Comparison of ENCODE assay signal across 23 mouse cellular contexts in genomic region chr16:30554109-30554508, GRCm38 (mm10). TPM values are rescaled to one million over a fixed set of nuclear protein-coding genes. Genes with fewer than 3 reads are reported as not detected.
DNase-seq lines count a peak whose midpoint lies in the region; ATAC-seq and TF ChIP-seq lines count a peak whose summit lies in the region.
"Had no signal": no experiment of that assay in that cellular context is flagged by ENCODE, and none has a peak within 500 bp of the region (broad histone marks: within the 10 kb centered on the region; RNA-seq: fewer than 3 reads in every experiment).

No protein-coding gene starts in this region.

- H3K27ac ChIP-seq in gastrocnemius, adult 2 months: peak overlapping the region; percentile 83
- 0 out of 2 replicates have a peak overlapping the region, but pooled peaks have one; percentile 97 for H3K27ac ChIP-seq in heart, embryonic 13.5 days (replicated peaks)
- no peak overlapping the region for H3K27ac ChIP-seq in heart, embryonic 12.5 days (ENCODE audit: poor library complexity, severe bottlenecking)
- no peak overlapping the region for H3K27ac ChIP-seq in midbrain, embryonic 11.5 days (ENCODE audit: low read depth, low read length)
- H3K27ac ChIP-seq in midbrain, embryonic 13.5 days: no peak overlapping the region
- H3K27ac ChIP-seq: embryonic facial prominence, embryonic 10.5 days had no signal

- H3K27me3 ChIP-seq in heart, embryonic 13.5 days (replicated peaks): no peaks in the 10 kb centered on the region
- no peaks in the 10 kb centered on the region for H3K27me3 ChIP-seq in heart, embryonic 12.5 days (replicated peaks)
- no peaks in the 10 kb centered on the region for H3K27me3 ChIP-seq in midbrain, embryonic 11.5 days (ENCODE audit: control insufficient read depth, insufficient read depth, low read length)
- H3K27me3 ChIP-seq in midbrain, embryonic 13.5 days: no peaks in the 10 kb centered on the region
- H3K27me3 ChIP-seq: embryonic facial prominence, embryonic 12.5 days; forebrain, embryonic 13.5 days; forebrain, embryonic 15.5 days; Patski had no signal

- no peak for DNase-seq in gastrocnemius, adult 2 months
- no peak for DNase-seq in gastrocnemius, postnatal 25 days
- peak; percentile 21 for DNase-seq in midbrain, embryonic 11.5 days (ENCODE audit: low spot score, missing footprints)
- no peak for DNase-seq in frontal cortex, adult 2 months (ENCODE audit: extremely low spot score in 1 of 2, low spot score in 1 of 2)
- DNase-seq: adrenal gland, adult 2 months; adrenal gland, postnatal 10 days; adrenal gland, postnatal 25 days; B cell, adult 2 months; cerebellum, adult 11-12 months; cerebellum, adult 2 months; cerebellum, adult 9-10 months; cerebellum, postnatal 10 days; cerebellum, postnatal 25 days had no signal

- no peak for TF ChIP-seq CTCF in gastrocnemius, adult 2 months (IDR thresholded peaks at IDR 0.05)

- peaks cover 47% of the 10 kb centered on the region for H3K36me3 ChIP-seq in heart, embryonic 13.5 days
- H3K36me3 ChIP-seq in heart, embryonic 12.5 days: peaks cover 32% of the 10 kb centered on the region
- peaks cover 1% of the 10 kb centered on the region; the same call in 1 of the 2 replicates for H3K36me3 ChIP-seq in midbrain, embryonic 11.5 days (ENCODE audit: control insufficient read depth, insufficient read depth, low read length)
- peaks cover 40% of the 10 kb centered on the region for H3K36me3 ChIP-seq in midbrain, embryonic 13.5 days

- no peak overlapping the region for H3K9ac ChIP-seq in heart, embryonic 13.5 days
- H3K9ac ChIP-seq in heart, embryonic 12.5 days: no peak overlapping the region
- H3K9ac ChIP-seq in midbrain, embryonic 11.5 days (ENCODE audit: low read length): no peak overlapping the region
- no peak overlapping the region for H3K9ac ChIP-seq in midbrain, embryonic 13.5 days (replicated peaks)
- H3K9ac ChIP-seq: embryonic facial prominence, embryonic 12.5 days; forebrain, embryonic 13.5 days; forebrain, embryonic 15.5 days had no signal

- 86% methylated on average over 8 of the region's 8 CpGs for WGBS in heart, embryonic 13.5 days
- 91% methylated on average over 8 of the region's 8 CpGs for WGBS in heart, embryonic 12.5 days
- WGBS in midbrain, embryonic 11.5 days: 93% methylated on average over 8 of the region's 8 CpGs
- 97% methylated on average over 8 of the region's 8 CpGs for whole genome bisulfite sequencing in midbrain, embryonic 13.5 days

- peaks cover 25% of the 10 kb centered on the region for H3K9me3 ChIP-seq in heart, embryonic 13.5 days
- H3K9me3 ChIP-seq in heart, embryonic 12.5 days (replicated peaks): peaks cover 25% of the 10 kb centered on the region
- peaks cover 7% of the 10 kb centered on the region; the same call in 1 of the 2 replicates for H3K9me3 ChIP-seq in midbrain, embryonic 11.5 days (ENCODE audit: control insufficient read depth, low read length)
- H3K9me3 ChIP-seq in midbrain, embryonic 13.5 days: peaks cover 24% of the 10 kb centered on the region; the same call in 1 of the 2 replicates

- H3K4me1 ChIP-seq in heart, embryonic 13.5 days: peaks cover 32% of the 10 kb centered on the region
- peaks cover 25% of the 10 kb centered on the region for H3K4me1 ChIP-seq in heart, embryonic 12.5 days (replicated peaks)
- H3K4me1 ChIP-seq in midbrain, embryonic 11.5 days (ENCODE audit: control insufficient read depth, insufficient read depth, low read length): 0 out of 2 replicates have a peak, but pooled peaks cover 2% of the 10 kb centered on the region
- peaks cover 17% of the 10 kb centered on the region for H3K4me1 ChIP-seq in midbrain, embryonic 13.5 days (replicated peaks)

- H3K4me2 ChIP-seq in heart, embryonic 13.5 days: no peak overlapping the region
- H3K4me2 ChIP-seq in heart, embryonic 12.5 days: no peak overlapping the region
- H3K4me2 ChIP-seq in midbrain, embryonic 11.5 days: no peak overlapping the region
- no peak overlapping the region for H3K4me2 ChIP-seq in midbrain, embryonic 13.5 days (replicated peaks)
- H3K4me2 ChIP-seq: embryonic facial prominence, embryonic 12.5 days; forebrain, embryonic 13.5 days; forebrain, embryonic 15.5 days had no signal

- intact Hi-C loops in gastrocnemius, adult 2 months (cut with DNase I): no loop called here

- H3K4me3 ChIP-seq in gastrocnemius, adult 2 months: no peak overlapping the region
- H3K4me3 ChIP-seq in heart, embryonic 13.5 days: no peak overlapping the region
- no peak overlapping the region for H3K4me3 ChIP-seq in heart, embryonic 12.5 days
- H3K4me3 ChIP-seq in midbrain, embryonic 11.5 days (ENCODE audit: low read depth, low read length): no peak overlapping the region
- H3K4me3 ChIP-seq in midbrain, embryonic 13.5 days (replicated peaks): no peak overlapping the region
- H3K4me3 ChIP-seq: embryonic facial prominence, embryonic 10.5 days; embryonic facial prominence, embryonic 12.5 days; forebrain, embryonic 13.5 days; forebrain, embryonic 15.5 days had no signal

- no peak for ATAC-seq in heart, embryonic 13.5 days (ENCODE audit: extremely low read depth, insufficient number of reproducible peaks, low FRiP score, low TSS enrichment)
- no peak for ATAC-seq in heart, embryonic 12.5 days (ENCODE audit: insufficient number of reproducible peaks, low FRiP score)
- no peak for ATAC-seq in midbrain, embryonic 11.5 days (ENCODE audit: low FRiP score)
- ATAC-seq in midbrain, embryonic 13.5 days: no peak
- ATAC-seq: CD4-positive, CD25-positive, alpha-beta regulatory T cell, adult 4 months; forebrain, embryonic 13.5 days; forebrain, embryonic 15.5 days; Patski had no signal

RNA-seq across cellular contexts. Expression of gene Tmem44, which starts 3.5 kb away (rescaled TPM):
- 1 to 10 TPM; 1.7 to 2.1 TPM for total RNA-seq in gastrocnemius, adult 2 months (2021)
- total RNA-seq in gastrocnemius, postnatal 25 days (2021): 1 to 10 TPM; 2.3 to 2.5 TPM
- 19.6 and 20.9 TPM in 2 replicates for polyA plus RNA-seq in heart, embryonic 13.5 days (2015; fragmentation: Nextera tagmentation; extraction: Ambion mirVana)
- 23.8 and 26.9 TPM in 2 replicates for polyA plus RNA-seq in heart, embryonic 12.5 days (2016; fragmentation: Nextera tagmentation; extraction: Ambion mirVana)
- 26.6 and 27.9 TPM in 2 replicates for polyA plus RNA-seq in midbrain, embryonic 11.5 days (2014; fragmentation: Nextera tagmentation; extraction: Ambion mirVana)
- 70.9 and 73.1 TPM in 2 replicates for polyA plus RNA-seq in midbrain, embryonic 13.5 days (2015; fragmentation: Nextera tagmentation; extraction: Ambion mirVana)
- 63.2 and 67.7 TPM in 2 replicates for polyA plus RNA-seq in frontal cortex, adult 2 months (2012; rRNA removed)

RNA-seq across cellular contexts. Expression of gene Lsg1, which starts 33.3 kb away (rescaled TPM):
- 10 to 100 TPM; 19.5 to 20.2 TPM for total RNA-seq in gastrocnemius, adult 2 months (2021)
- total RNA-seq in gastrocnemius, postnatal 25 days (2021): 10 to 100 TPM; 16.3 to 17.5 TPM
- polyA plus RNA-seq in heart, embryonic 13.5 days (2015; fragmentation: Nextera tagmentation; extraction: Ambion mirVana): 35.7 and 37.4 TPM in 2 replicates
- 42.9 and 48.1 TPM in 2 replicates for polyA plus RNA-seq in heart, embryonic 12.5 days (2016; fragmentation: Nextera tagmentation; extraction: Ambion mirVana)
- 84.7 and 89.3 TPM in 2 replicates for polyA plus RNA-seq in midbrain, embryonic 11.5 days (2014; fragmentation: Nextera tagmentation; extraction: Ambion mirVana)
- polyA plus RNA-seq in midbrain, embryonic 13.5 days (2015; fragmentation: Nextera tagmentation; extraction: Ambion mirVana): 59.1 and 64.7 TPM in 2 replicates
- polyA plus RNA-seq in frontal cortex, adult 2 months (2012; rRNA removed): 17.4 and 17.9 TPM in 2 replicates

RNA-seq across cellular contexts. Expression of gene Fam43a, which starts 45.4 kb away (rescaled TPM):
- 1 to 10 TPM; 4.7 to 6.9 TPM for total RNA-seq in gastrocnemius, adult 2 months (2021)
- 1 to 10 TPM; 6.7 to 8.1 TPM for total RNA-seq in gastrocnemius, postnatal 25 days (2021)
- polyA plus RNA-seq in heart, embryonic 13.5 days (2015; fragmentation: Nextera tagmentation; extraction: Ambion mirVana): 13.8 and 14.0 TPM in 2 replicates
- polyA plus RNA-seq in heart, embryonic 12.5 days (2016; fragmentation: Nextera tagmentation; extraction: Ambion mirVana): 14.5 and 15.4 TPM in 2 replicates
- polyA plus RNA-seq in midbrain, embryonic 11.5 days (2014; fragmentation: Nextera tagmentation; extraction: Ambion mirVana): 5.4 and 6.1 TPM in 2 replicates
- polyA plus RNA-seq in midbrain, embryonic 13.5 days (2015; fragmentation: Nextera tagmentation; extraction: Ambion mirVana): 9.8 and 11.5 TPM in 2 replicates
- 13.6 and 17.6 TPM in 2 replicates for polyA plus RNA-seq in frontal cortex, adult 2 months (2012; rRNA removed)
- total RNA-seq: G1E had no signal

Comparison
In these comparisons a context has a peak if more than half of its experiments do, and no peak if none do; other contexts are left out.
1. H3K27ac ChIP-seq: peak in gastrocnemius, adult 2 months (single experiment) and heart, embryonic 13.5 days (single experiment); none in heart, embryonic 12.5 days (single experiment), midbrain, embryonic 11.5 days (single experiment) and midbrain, embryonic 13.5 days (single experiment).